Mouse (Mus musculus): Measurements from ENCODE around the gene Gm28961. TPM values are rescaled to one million over a fixed set of nuclear protein-coding genes. Genes with fewer than 3 reads are reported as not detected.
"Not testable (repeated sequence)": the region's sequence is repeated elsewhere in the genome, so short reads cannot be mapped to it uniquely, and the experiment has no call there.

The Gm28961 gene
- not detected in 2 replicates for polyA plus RNA-seq (2015; fragmentation: Nextera tagmentation; extraction: Ambion mirVana)

GRCm38 (mm10) chrY:57705397-57705796, at the start of gene Gm28961:
TSS of gene Gm28961 (plus strand) at chrY:57705697.
- ATAC-seq (ENCODE audit: low FRiP score, low TSS enrichment); H3K4me2 ChIP-seq (replicated peaks; ENCODE audit: low read depth, low read length); H3K9ac ChIP-seq (replicated peaks; ENCODE audit: low read length); H3K27ac ChIP-seq (ENCODE audit: low read length); H3K9me3 ChIP-seq (ENCODE audit: low read length); H3K36me3 ChIP-seq (ENCODE audit: insufficient read depth, low read length); H3K27me3 ChIP-seq (ENCODE audit: insufficient read depth, low read length); H3K4me3 ChIP-seq (ENCODE audit: low read length); H3K4me1 ChIP-seq (ENCODE audit: insufficient read depth, low read length): not testable (repeated sequence)
- no CpG with 5 or more reads among the region's 6 CpGs for WGBS

Other genes with a start within 250 kb of the Gm28961 start
- not detected in 2 replicates for gene Gm21943, start 172.0 kb upstream of the Gm28961 start, polyA plus RNA-seq (2015; fragmentation: Nextera tagmentation; extraction: Ambion mirVana)